Mouse (Mus musculus) G1E (cell line): ENCODE measurements around the gene Rrp12.

Source experiments
- CTCF ChIP-seq: IDR thresholded peaks from 2 replicates; pipeline ENCODE4 v1.5.1; 2012; ENCODE audit warnings: low read depth, low read length, inconsistent platforms, mixed read lengths
- GATA1 ChIP-seq: IDR thresholded peaks from 2 replicates; pipeline ENCODE4 v1.6.1; 2012; ENCODE audit warnings: borderline replicate concordance, low read length, inconsistent platforms, mixed read lengths
- GATA2 ChIP-seq: IDR thresholded peaks from 2 replicates; pipeline ENCODE4 v1.6.1; 2012; ENCODE audit warnings: low read depth, low read length, inconsistent platforms, borderline replicate concordance
- POLR2AphosphoS5 ChIP-seq: IDR thresholded peaks from 2 replicates; pipeline ENCODE4 v1.6.1; 2012; ENCODE audit warnings: low read depth, low read length, inconsistent platforms; ENCODE audit not compliant: insufficient replicate concordance
- TAL1 ChIP-seq: conservative IDR thresholded peaks from 2 replicates; pipeline ENCODE4 v1.6.1; 2012; ENCODE audit warnings: low read depth, low read length, inconsistent platforms, mixed read lengths

GRCm38 (mm10) chr19:41821436-41821835 is 74.5 kb downstream of the Rrp12 start:
- TF ChIP-seq CTCF, result no peak
- TF ChIP-seq GATA1, result no peak
- TF ChIP-seq TAL1, result no peak
- TF ChIP-seq GATA2, result no peak
- no peak for TF ChIP-seq POLR2AphosphoS5
